Mouse (Mus musculus) intestine, embryonic 16.5 days (tissue): ENCODE data around the gene Dzip1l. TPM values are rescaled to one million over a fixed set of nuclear protein-coding genes. Genes with fewer than 3 reads are reported as not detected.
A peak's percentile ranks its signal among the peaks of the same experiment; 100 is the strongest.

ENCODE experiments used
- ATAC-seq: fragments of 200-750 bp; cut with Nextera tagmentation; 2 replicates; pipeline ENCODE4 v1.8.0; 2017; ENCODE audit warnings: moderate TSS enrichment, moderate library complexity
- H3K27ac ChIP-seq: fragments of 300-500 bp; sonication (generic); 2 replicates; pipeline ENCODE4 v1.5.1; 2014; ENCODE audit warnings: mild to moderate bottlenecking, low read length
- H3K27me3 ChIP-seq: fragments of 300-500 bp; sonication (generic); replicated peaks from 2 replicates; pipeline ENCODE4 v1.6.1; 2014; ENCODE audit warnings: low read length, control low read depth, mixed read lengths; ENCODE audit not compliant: control insufficient read depth, insufficient read depth
- H3K36me3 ChIP-seq: fragments of 300-500 bp; sonication (generic); 2 replicates; pipeline ENCODE4 v1.6.1; 2014; ENCODE audit warnings: low read length, control low read depth; ENCODE audit not compliant: control insufficient read depth, insufficient read depth
- H3K4me1 ChIP-seq: fragments of 300-500 bp; sonication (generic); 2 replicates; pipeline ENCODE4 v1.6.1; 2014; ENCODE audit warnings: low read length, control low read depth, mixed read lengths; ENCODE audit not compliant: control insufficient read depth, insufficient read depth
- H3K4me2 ChIP-seq: fragments of 300-500 bp; sonication (generic); 2 replicates; pipeline ENCODE4 v1.6.1; 2014; ENCODE audit warnings: low read depth, low read length, control low read depth
- H3K4me3 ChIP-seq: fragments of 300-500 bp; sonication (generic); 2 replicates; pipeline ENCODE4 v1.5.1; 2014; ENCODE audit warnings: mild to moderate bottlenecking, low read length
- H3K9ac ChIP-seq: fragments of 300-500 bp; sonication (generic); 2 replicates; pipeline ENCODE4 v1.6.1; 2014; ENCODE audit warnings: low read depth, low read length
- H3K9me3 ChIP-seq: fragments of 300-500 bp; sonication (generic); 2 replicates; pipeline ENCODE4 v1.6.1; 2016; ENCODE audit warnings: low read length, control low read depth; ENCODE audit not compliant: control insufficient read depth
- WGBS: fragments of 180-500 bp; shearing (Covaris S2); extraction: QIAGEN DNeasy Blood & Tissue Kit; methylation state at CpG from one replicate; pipeline ENCODE4 v1.1.7; 2014; 5-methylcytosine and 5-hydroxymethylcytosine counted together
- polyA plus RNA-seq: library from polyadenylated mRNA; unstranded; fragments of >200 nt; fragmentation: Nextera tagmentation; extraction: Ambion mirVana; gene quantifications from 2 replicates; pipeline ENCODE4 v1.2.1, GENCODE M21; 2015

Dzip1l gene
- polyA plus RNA-seq, 1 experiment from 2014 or later = 9.9 TPM

DNA sequence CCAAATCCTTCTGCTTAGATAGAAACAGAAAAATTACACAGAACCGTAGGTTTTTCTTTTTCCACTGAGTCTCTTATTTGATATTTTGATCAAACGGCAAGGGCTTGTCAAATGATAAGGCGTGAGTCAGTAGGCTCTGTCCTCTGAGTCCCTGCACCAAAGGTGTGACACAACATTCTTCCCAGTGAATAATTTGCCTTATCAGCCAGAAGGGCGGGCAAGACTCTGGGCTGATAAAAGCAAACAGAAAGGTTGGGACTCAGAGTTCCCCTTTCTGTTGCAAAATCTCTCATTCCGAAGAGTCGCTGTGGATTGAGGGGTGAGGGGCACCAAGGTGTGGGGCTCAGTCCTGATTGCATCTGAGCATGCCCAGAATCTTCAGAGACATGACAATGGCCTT is 72.9 kb downstream of the Dzip1l start:
- H3K4me3 ChIP-seq = no peak overlapping the region
- ATAC-seq = peak; percentile 74; the same call in 1 of the 2 replicates
- H3K36me3 ChIP-seq = no peaks in the 10 kb centered on the region
- H3K4me2 ChIP-seq = no peak overlapping the region
- no peaks in the 10 kb centered on the region for H3K9me3 ChIP-seq
- H3K27me3 ChIP-seq = no peaks in the 10 kb centered on the region
- no peak overlapping the region for H3K9ac ChIP-seq
- H3K4me1 ChIP-seq = no peaks in the 10 kb centered on the region
- WGBS = 62% methylated on average over 6 of the region's 6 CpGs
- no peak overlapping the region for H3K27ac ChIP-seq

- no peak overlapping the region for H3K4me3 ChIP-seq
- no peak overlapping the region for H3K27ac ChIP-seq
- H3K36me3 ChIP-seq = no peaks in the 10 kb centered on the region
- H3K27me3 ChIP-seq = no peaks in the 10 kb centered on the region
- no peaks in the 10 kb centered on the region for H3K9me3 ChIP-seq
- H3K9ac ChIP-seq = no peak overlapping the region
- no peaks in the 10 kb centered on the region for H3K4me1 ChIP-seq
- no peak for ATAC-seq
- H3K4me2 ChIP-seq = no peak overlapping the region
- 76% methylated on average over 6 of the region's 6 CpGs for WGBS
Observed at GRCm38 (mm10) chr9:99703711-99704110, 74.4 kb downstream of the Dzip1l start.

DNA sequence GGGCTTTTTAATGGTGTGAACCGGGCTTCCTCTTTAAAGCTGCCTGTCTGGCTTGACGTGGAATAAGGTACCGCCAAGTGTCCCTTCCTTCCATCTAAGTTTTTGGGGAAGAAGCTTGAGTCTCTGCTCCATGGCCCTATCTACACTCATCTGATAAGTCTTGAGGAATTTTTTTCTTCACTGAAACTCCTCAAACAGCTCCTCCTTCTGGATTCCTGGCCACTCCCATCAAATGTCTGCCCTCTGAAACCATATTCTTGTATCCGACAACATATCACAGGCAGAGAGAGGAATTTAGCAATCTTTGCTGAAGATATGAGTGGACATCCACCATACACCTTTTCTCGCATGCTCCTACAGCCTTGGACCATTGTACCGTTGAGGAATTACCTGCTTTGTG is 77.0 kb downstream of the Dzip1l start:
- no peak overlapping the region for H3K27ac ChIP-seq
- no peak overlapping the region for H3K4me3 ChIP-seq
- ATAC-seq = no peak
- H3K9ac ChIP-seq = no peak overlapping the region
- WGBS = 87% methylated on average over 6 of the region's 6 CpGs
- H3K9me3 ChIP-seq = no peaks in the 10 kb centered on the region
- no peaks in the 10 kb centered on the region for H3K4me1 ChIP-seq
- no peaks in the 10 kb centered on the region for H3K27me3 ChIP-seq
- no peak overlapping the region for H3K4me2 ChIP-seq
- no peaks in the 10 kb centered on the region for H3K36me3 ChIP-seq

DNA sequence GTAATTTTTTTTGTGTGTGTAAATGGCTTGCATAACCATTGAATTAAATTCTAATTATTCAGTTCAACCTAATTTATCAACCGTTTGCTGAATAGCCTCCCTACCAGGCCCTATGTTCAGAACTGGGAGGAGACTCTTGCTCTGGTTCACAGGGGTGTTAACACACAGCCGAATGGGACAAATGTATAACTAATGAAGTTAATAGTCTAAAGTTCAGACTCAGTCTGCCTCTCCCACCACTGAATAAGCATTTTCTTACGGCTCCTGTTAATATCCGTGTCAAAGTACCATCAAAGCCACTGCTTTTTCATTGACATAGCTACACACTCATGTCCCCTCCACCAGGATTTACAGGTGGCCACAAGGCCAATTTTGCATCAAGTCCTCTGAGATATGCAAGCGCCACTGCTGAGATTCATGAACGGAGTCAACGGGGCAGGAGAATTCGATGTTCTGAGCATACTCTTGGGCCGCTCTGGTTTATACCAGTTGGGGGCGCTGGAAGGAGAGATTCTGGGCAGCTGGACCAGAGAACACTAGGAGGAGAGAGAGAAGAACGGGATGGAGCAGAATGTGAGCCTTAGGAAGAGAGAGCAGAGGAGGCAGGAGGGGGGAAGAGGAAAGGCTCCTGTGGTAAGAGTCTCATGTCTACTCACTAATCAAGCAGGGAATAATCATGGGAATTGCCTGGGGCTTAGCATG is 78.3 kb downstream of the Dzip1l start:
- H3K27ac ChIP-seq = no peak overlapping the region
- no peaks in the 10 kb centered on the region for H3K4me1 ChIP-seq
- H3K9me3 ChIP-seq = no peaks in the 10 kb centered on the region
- no peak overlapping the region for H3K4me2 ChIP-seq
- H3K4me3 ChIP-seq = no peak overlapping the region
- H3K9ac ChIP-seq = no peak overlapping the region
- no peak for ATAC-seq
- no peaks in the 10 kb centered on the region for H3K36me3 ChIP-seq
- no peaks in the 10 kb centered on the region for H3K27me3 ChIP-seq
- 70% methylated on average over 11 of the region's 11 CpGs for WGBS

DNA sequence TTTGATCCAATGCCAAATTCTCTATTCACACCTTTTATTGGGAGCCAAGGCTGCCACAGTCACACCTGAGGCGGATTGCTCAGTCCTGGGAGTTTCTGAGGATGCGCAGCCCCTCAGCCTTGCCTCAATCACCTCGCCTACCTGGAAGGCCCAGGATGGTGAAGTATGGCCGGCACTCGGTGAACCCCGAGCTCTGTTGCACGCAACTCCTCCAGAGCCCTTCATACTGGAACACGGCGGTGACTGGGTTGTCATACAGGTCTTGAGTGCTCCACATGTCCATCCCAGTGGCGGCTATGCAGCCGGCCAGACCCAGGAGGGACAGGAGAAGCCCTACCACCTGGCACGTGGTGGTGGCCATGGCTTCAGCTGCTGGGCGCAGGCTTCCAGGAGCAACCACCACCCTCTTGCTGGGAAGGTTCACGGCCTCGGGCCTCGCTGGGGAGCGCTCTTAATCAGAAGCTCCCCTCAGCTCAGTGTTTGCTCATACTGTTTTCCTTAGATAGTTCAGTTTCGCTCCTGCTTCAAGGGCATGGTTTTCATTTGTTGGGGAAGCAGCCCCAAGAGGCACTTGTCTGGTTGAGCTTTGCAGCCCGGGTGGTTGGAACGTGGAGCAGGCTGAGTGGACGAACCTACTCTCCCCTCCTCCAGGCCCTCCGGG is 80.4 kb downstream of the Dzip1l start:
- peak; percentile 66 for ATAC-seq
- 80% methylated on average over 22 of the region's 22 CpGs for WGBS
- Histone ChIP-seq H3K4me1 (no peaks in the 10 kb centered on the region), H3K4me2 (no peak overlapping the region), H3K27ac (no peak overlapping the region), H3K36me3 (no peaks in the 10 kb centered on the region), H3K27me3 (no peaks in the 10 kb centered on the region), H3K4me3 (no peak overlapping the region), H3K9ac (no peak overlapping the region), H3K9me3 (no peaks in the 10 kb centered on the region)

DNA sequence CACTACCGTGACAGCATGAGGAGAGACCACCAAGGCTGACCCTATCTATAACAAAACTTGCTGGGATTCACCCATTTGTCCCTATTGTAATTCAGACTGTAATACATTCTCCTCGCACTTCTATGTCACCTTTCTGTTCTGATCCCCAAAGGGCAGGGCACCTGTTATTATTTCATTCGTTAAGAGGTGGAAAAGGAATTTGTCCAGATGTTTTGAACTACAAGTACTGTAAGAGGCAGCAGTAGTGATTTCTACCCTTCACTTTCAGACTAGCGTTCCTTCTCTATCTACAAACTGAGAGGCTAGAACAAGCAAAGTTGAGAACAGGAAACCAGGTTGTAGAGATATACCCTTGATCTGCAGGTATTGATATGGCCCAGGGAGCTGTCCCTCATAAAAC is 81.0 kb downstream of the Dzip1l start:
- H3K27ac ChIP-seq = no peak overlapping the region
- no peaks in the 10 kb centered on the region for H3K27me3 ChIP-seq
- H3K4me2 ChIP-seq = no peak overlapping the region
- no peaks in the 10 kb centered on the region for H3K4me1 ChIP-seq
- H3K4me3 ChIP-seq = no peak overlapping the region
- 69% methylated on average over 4 of the region's 4 CpGs for WGBS
- no peak for ATAC-seq
- H3K36me3 ChIP-seq = no peaks in the 10 kb centered on the region
- no peaks in the 10 kb centered on the region for H3K9me3 ChIP-seq
- no peak overlapping the region for H3K9ac ChIP-seq

DNA sequence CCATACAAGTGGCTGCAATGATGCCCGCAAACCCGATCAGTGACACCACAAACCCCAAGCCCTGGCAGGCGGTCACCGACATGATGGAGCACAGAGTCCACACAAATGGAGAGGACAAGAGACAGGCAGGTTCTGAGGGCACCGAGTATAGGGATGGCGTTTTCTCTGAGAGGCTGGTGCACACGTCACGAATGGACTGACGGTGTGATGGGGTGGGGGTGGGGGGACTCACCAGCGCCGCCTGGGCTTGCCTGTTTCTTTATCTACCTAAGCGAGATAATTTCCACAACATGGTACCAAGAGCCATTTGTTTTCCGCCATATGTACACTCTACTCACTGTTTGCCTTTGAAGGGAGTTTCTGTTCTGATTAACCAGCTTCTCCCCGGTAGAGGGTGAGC is 87.8 kb downstream of the Dzip1l start, which contains the start of gene Cldn18:
TSS of gene Cldn18 (minus strand) at position 134 of the 400 bp plus-strand sequence.
- no peak for ATAC-seq
- 81% methylated on average over 14 of the region's 14 CpGs for WGBS
- no peak within 1 kb of the TSS for H3K4me3 ChIP-seq

More for the DNA sequence above, 87.8 kb downstream of the Dzip1l start, which contains the start of gene Cldn18:
- Histone ChIP-seq H3K4me1 (no peaks in the 10 kb centered on the region), H3K36me3 (no peaks in the 10 kb centered on the region), H3K27ac (no peak within 1 kb of the TSS), H3K9ac (no peak within 1 kb of the TSS), H3K27me3 (no peaks in the 10 kb centered on the region), H3K4me2 (no peak within 1 kb of the TSS), H3K9me3 (no peaks in the 10 kb centered on the region)

Other genes starting within 250 kb of the Dzip1l start
- gene Mras, start 192.1 kb upstream of the Dzip1l start, polyA plus RNA-seq = 6.8 and 6.9 TPM in 2 replicates
- gene Nme9, start 178.0 kb upstream of the Dzip1l start, polyA plus RNA-seq = 0.73 and 0.76 TPM in 2 replicates
- gene Armc8, start 60.6 kb upstream of the Dzip1l start, polyA plus RNA-seq = 25.5 and 28.1 TPM in 2 replicates
- gene Dbr1, start 53.7 kb upstream of the Dzip1l start, polyA plus RNA-seq = 23.4 and 27.8 TPM in 2 replicates
- gene A4gnt, start 17.0 kb upstream of the Dzip1l start, polyA plus RNA-seq = 1.2 and 1.6 TPM in 2 replicates
- gene Cldn18, start 87.8 kb downstream of the Dzip1l start, polyA plus RNA-seq = 0.99 and 1.1 TPM in 2 replicates
- gene Sox14, start 246.7 kb downstream of the Dzip1l start, polyA plus RNA-seq = not detected in 2 replicates